Mouse (Mus musculus) 416B (cell line): ENCODE measurements around the gene Rpl28.

Experiments
- DNase-seq: peaks from one replicate; pipeline ENCODE4 v3.0.0; 2011; ENCODE audit warnings: low read depth

Rpl28 gene

GRCm38 (mm10) chr7:4792278-4793212 is at the start of gene Rpl28:
TSS of gene Rpl28 (plus strand) at chr7:4792874.
- DNase-seq = peak; percentile 98

- no peak for DNase-seq
Observed at GRCm38 (mm10) chr7:4743354-4743753, 49.3 kb upstream of the Rpl28 start.

- DNase-seq = no peak
Observed at GRCm38 (mm10) chr7:4744886-4745285, 47.8 kb upstream of the Rpl28 start.

GRCm38 (mm10) chr7:4746326-4746980 is 46.2 kb upstream of the Rpl28 start:
- no peak for DNase-seq

GRCm38 (mm10) chr7:4747156-4747899 is 45.3 kb upstream of the Rpl28 start:
- no peak for DNase-seq

- peak; percentile 24 for DNase-seq
Observed at GRCm38 (mm10) chr7:4748321-4748720, 44.4 kb upstream of the Rpl28 start.

GRCm38 (mm10) chr7:4749169-4749568 is 43.5 kb upstream of the Rpl28 start:
- DNase-seq = peak; percentile 49

GRCm38 (mm10) chr7:4751971-4752820 is 40.5 kb upstream of the Rpl28 start:
- no peak for DNase-seq

- no peak for DNase-seq
Observed at GRCm38 (mm10) chr7:4752821-4753570, 39.7 kb upstream of the Rpl28 start, which contains the start of gene Cox6b2. TSS of gene Cox6b2 (minus strand) at chr7:4753094.

- no peak for DNase-seq
Observed at GRCm38 (mm10) chr7:4759670-4760069, 33.0 kb upstream of the Rpl28 start.

GRCm38 (mm10) chr7:4764946-4765710 is 27.5 kb upstream of the Rpl28 start:
- DNase-seq = no peak

- no peak for DNase-seq
Observed at GRCm38 (mm10) chr7:4771202-4771601, 21.5 kb upstream of the Rpl28 start, which contains the start of gene Fam71e2. TSS of gene Fam71e2 (minus strand) at chr7:4771302.

- no peak for DNase-seq
Observed at GRCm38 (mm10) chr7:4776131-4776530, 16.5 kb upstream of the Rpl28 start.

- DNase-seq = no peak
Observed at GRCm38 (mm10) chr7:4776861-4777830, 15.5 kb upstream of the Rpl28 start.

GRCm38 (mm10) chr7:4777851-4778637 is 14.6 kb upstream of the Rpl28 start:
- DNase-seq = no peak

- DNase-seq = peak; percentile 65
Observed at GRCm38 (mm10) chr7:4779921-4780320, 12.8 kb upstream of the Rpl28 start.

GRCm38 (mm10) chr7:4782130-4782529 is 10.5 kb upstream of the Rpl28 start:
- DNase-seq = no peak

GRCm38 (mm10) chr7:4782759-4783158 is 9.9 kb upstream of the Rpl28 start, which contains the start of the genes Il11 and Tmem190:
TSS of gene Il11 (minus strand) at chr7:4782859.
TSS of gene Tmem190 (plus strand) at chr7:4782937.
- DNase-seq = no peak
